Mouse (Mus musculus) erythroblast, embryonic 14.5 days (primary cell): Measurements from ENCODE around the gene Serpinb9c.

ENCODE experiments used
- GATA1 ChIP-seq: IDR thresholded peaks from 2 replicates; pipeline ENCODE4 v1.6.1; 2012; ENCODE audit warnings: low read length, inconsistent platforms, mixed read lengths
- TAL1 ChIP-seq: IDR thresholded peaks from 3 replicates; pipeline ENCODE4 v1.6.1; 2012; ENCODE audit warnings: low read length, inconsistent platforms, mixed read lengths

DNA sequence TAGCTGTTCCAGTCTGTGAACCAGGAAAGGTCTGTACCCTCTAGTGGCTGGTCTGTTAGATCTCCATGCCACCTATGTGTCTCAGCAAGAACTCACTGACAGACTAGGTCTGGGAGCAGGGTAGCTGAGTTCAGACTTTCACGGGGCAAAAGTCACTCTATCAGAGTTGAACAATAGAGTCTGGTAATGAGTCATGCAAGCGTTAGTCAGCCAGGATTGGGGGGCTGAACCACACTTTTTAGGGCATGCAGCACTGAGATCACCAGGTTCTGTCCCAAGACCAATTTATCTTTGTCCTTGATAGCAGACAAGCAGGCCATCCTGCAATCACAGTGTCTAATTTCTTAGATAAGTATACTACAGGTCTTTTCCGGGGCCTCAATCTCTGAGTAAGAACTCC is 18.1 kb downstream of the Serpinb9c start:
- no peak for TF ChIP-seq GATA1
- TF ChIP-seq TAL1, result no peak
